Mouse (Mus musculus) left cerebral cortex, postnatal 25 days (tissue): ENCODE measurements around the gene Fam163a. TPM values are rescaled to one million over a fixed set of nuclear protein-coding genes. Genes with fewer than 3 reads are reported as not detected.
"Not testable (repeated sequence)": the region's sequence is repeated elsewhere in the genome, so short reads cannot be mapped to it uniquely, and the experiment has no call there.

Experiments used
- DNase-seq, 2 experiments: peaks; one replicate each; pipeline ENCODE4 v3.0.0; 2022; ENCODE audit warnings: low spot score in 2 of 2, mixed read lengths in 1 of 2
- intact Hi-C: fragments of 180-260 bp; cut with DNase I; formaldehyde crosslinking; loops from one replicate; pipeline ENCODE4 v1.15.1; 2025
- total RNA-seq, 2 experiments: library from RNA; stranded (reverse); gene quantifications; 2 replicates each; pipeline ENCODE4 v1.2.3; 2021

The Fam163a gene
- 1 to 10 TPM; 8.4 to 9.7 TPM for total RNA-seq

- peak; percentile 12 to 36 for DNase-seq
- intact Hi-C loops = no loop called here
Measured at GRCm38 (mm10) chr1:156204656-156205131, at the start of gene Fam163a. Gene Fam163a, minus strand, starts transcription at chr1:156205026.

GRCm38 (mm10) chr1:156251096-156251495 is 46.3 kb upstream of the Fam163a start:
- intact Hi-C loops = not testable (repeated sequence)

GRCm38 (mm10) chr1:156247893-156248292 is 43.1 kb upstream of the Fam163a start:
- DNase-seq = no peak
- intact Hi-C loops = no loop called here

More at GRCm38 (mm10) chr1:156251096-156251495, 46.3 kb upstream of the Fam163a start:
- DNase-seq = not testable (repeated sequence)

- intact Hi-C loops = loop anchor here (2.0 to 5.0 kb wide), 2 partner anchors 155 to 295 kb away; no protein-coding TSS in a partner anchor
- peak; percentile 61 to 64 for DNase-seq
Measured at GRCm38 (mm10) chr1:156241713-156242348, 37.0 kb upstream of the Fam163a start.

- DNase-seq = peak in 1 of 2 experiments; percentile 16
Measured at GRCm38 (mm10) chr1:156241035-156241434, 36.2 kb upstream of the Fam163a start.

GRCm38 (mm10) chr1:156231122-156231521 is 26.3 kb upstream of the Fam163a start:
- no peak for DNase-seq
- intact Hi-C loops = no loop called here

More at GRCm38 (mm10) chr1:156241035-156241434, 36.2 kb upstream of the Fam163a start:
- intact Hi-C loops = loop anchor here (2.0 to 5.0 kb wide), 2 partner anchors 154 to 296 kb away; no protein-coding TSS in a partner anchor

- peak in 1 of 2 experiments; percentile 8 for DNase-seq
- intact Hi-C loops = no loop called here
Measured at GRCm38 (mm10) chr1:156230339-156231089, 25.7 kb upstream of the Fam163a start.

GRCm38 (mm10) chr1:156229448-156229847 is 24.6 kb upstream of the Fam163a start:
- intact Hi-C loops = loop anchor here (2.0 kb wide), 1 partner anchor 143 kb away; no protein-coding TSS in a partner anchor
- DNase-seq = peak; percentile 53 to 58

GRCm38 (mm10) chr1:156228728-156229127 is 23.9 kb upstream of the Fam163a start:
- intact Hi-C loops = loop anchor here (2.0 kb wide), 1 partner anchor 142 kb away; no protein-coding TSS in a partner anchor
- no peak for DNase-seq

- intact Hi-C loops = no loop called here
- DNase-seq = no peak
Measured at GRCm38 (mm10) chr1:156226903-156227302, 22.1 kb upstream of the Fam163a start.

GRCm38 (mm10) chr1:156222205-156223000 is 17.6 kb upstream of the Fam163a start:
- intact Hi-C loops = no loop called here
- DNase-seq = no peak

GRCm38 (mm10) chr1:156221327-156221726 is 16.5 kb upstream of the Fam163a start:
- intact Hi-C loops = no loop called here
- DNase-seq = no peak

GRCm38 (mm10) chr1:156218573-156218972 is 13.7 kb upstream of the Fam163a start:
- DNase-seq = no peak
- intact Hi-C loops = no loop called here

- no peak for DNase-seq
- intact Hi-C loops = no loop called here
Measured at GRCm38 (mm10) chr1:156217941-156218340, 13.1 kb upstream of the Fam163a start.

GRCm38 (mm10) chr1:156217393-156217792 is 12.6 kb upstream of the Fam163a start:
- intact Hi-C loops = no loop called here
- DNase-seq = peak in 1 of 2 experiments; percentile 23

GRCm38 (mm10) chr1:156216249-156216648 is 11.4 kb upstream of the Fam163a start:
- intact Hi-C loops = no loop called here
- DNase-seq = no peak

- intact Hi-C loops = no loop called here
- DNase-seq = no peak
Measured at GRCm38 (mm10) chr1:156214651-156215050, 9.8 kb upstream of the Fam163a start.

- no peak for DNase-seq
Measured at GRCm38 (mm10) chr1:156212923-156213322, 8.1 kb upstream of the Fam163a start.

GRCm38 (mm10) chr1:156211809-156212317 is 7.0 kb upstream of the Fam163a start:
- no peak for DNase-seq
- intact Hi-C loops = no loop called here

More at GRCm38 (mm10) chr1:156212923-156213322, 8.1 kb upstream of the Fam163a start:
- intact Hi-C loops = no loop called here
